Mouse (Mus musculus) common myeloid progenitor, adult 5-6 weeks (primary cell): Measurements from ENCODE around the gene Vash2. TPM values are rescaled to one million over a fixed set of nuclear protein-coding genes. Genes with fewer than 3 reads are reported as not detected.
"Not testable (repeated sequence)": the region's sequence is repeated elsewhere in the genome, so short reads cannot be mapped to it uniquely, and the experiment has no call there.

Experiments used
- ATAC-seq: replicated peaks from 2 replicates; pipeline ENCODE4 v1.8.0; 2016; ENCODE audit warnings: low read depth, mild to moderate bottlenecking, moderate TSS enrichment, inconsistent platforms; ENCODE audit not compliant: poor library complexity, severe bottlenecking
- total RNA-seq: library from RNA; stranded (forward); fragments of 200-1000, 187-1606 nt; gene quantifications from 2 replicates; pipeline ENCODE4 v1.2.3, GENCODE M21; 2017

Vash2 gene
- total RNA-seq, 1 experiment from 2014 or later, result 0.50 TPM

DNA sequence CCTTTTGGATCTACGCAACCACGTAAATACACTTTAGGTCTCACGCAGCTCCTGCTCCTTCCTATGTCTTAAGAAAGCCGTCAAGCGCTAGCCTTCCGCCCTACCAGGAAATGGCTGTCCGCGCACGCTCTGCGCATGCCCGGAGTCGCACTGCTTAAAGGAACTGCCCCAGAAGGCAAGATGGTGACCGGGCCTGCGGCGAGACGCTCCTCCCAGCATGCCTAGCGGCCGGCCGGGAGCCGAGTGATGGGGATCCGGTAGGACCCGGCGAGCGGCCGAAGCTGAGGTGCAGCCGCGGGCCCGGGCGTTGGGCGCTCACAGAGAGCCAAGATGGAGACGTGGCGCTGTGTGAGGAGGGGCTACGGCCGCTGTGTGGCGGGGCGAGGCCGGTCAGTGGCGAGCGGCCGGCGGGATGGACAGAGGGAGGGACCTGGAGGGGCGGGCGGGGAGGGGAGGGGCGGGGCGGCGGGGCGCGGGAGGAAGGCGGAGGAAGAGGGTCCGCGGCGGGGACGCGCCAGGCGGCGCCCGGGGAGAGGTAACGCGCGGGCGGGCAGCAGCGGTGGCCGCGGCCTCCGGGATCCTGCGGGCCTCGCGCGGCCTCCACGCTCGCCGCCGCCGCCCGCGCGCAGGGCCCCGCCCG is 50.6 kb downstream of the Vash2 start:
- ATAC-seq, result peak; percentile 95

GRCm38 (mm10) chr1:190927751-190928369 is 51.2 kb downstream of the Vash2 start:
- peak; percentile 36 for ATAC-seq

- no peak for ATAC-seq
Observed at GRCm38 (mm10) chr1:190927311-190927710, 51.8 kb downstream of the Vash2 start.

DNA sequence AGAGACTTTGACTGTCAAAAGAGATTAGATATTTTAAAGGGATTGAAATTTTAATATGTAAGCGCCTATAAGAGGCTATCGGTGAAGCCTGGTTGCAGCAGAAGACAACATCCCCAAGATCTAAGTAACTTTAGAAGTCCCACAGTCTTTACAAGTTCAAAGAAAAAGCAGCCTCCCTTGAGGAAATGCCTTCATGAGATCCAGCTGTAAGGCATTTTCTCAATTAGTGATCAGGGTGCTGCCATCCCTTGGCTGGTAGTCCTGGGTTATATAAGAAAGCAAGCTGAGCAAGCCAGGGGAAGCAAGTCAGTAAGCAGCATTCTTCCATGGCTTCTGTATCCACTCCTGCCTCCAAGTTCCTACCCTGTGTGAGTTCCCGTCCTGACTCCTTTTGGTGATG is 54.3 kb downstream of the Vash2 start, which contains the start of gene Angel2:
TSS of gene Angel2 (plus strand) at position 301 of the 400 bp plus-strand sequence.
- not testable (repeated sequence) for ATAC-seq

- ATAC-seq, result no peak
Observed at GRCm38 (mm10) chr1:190919725-190920469, 59.2 kb downstream of the Vash2 start.

GRCm38 (mm10) chr1:190918938-190919337 is 60.2 kb downstream of the Vash2 start:
- no peak for ATAC-seq

DNA sequence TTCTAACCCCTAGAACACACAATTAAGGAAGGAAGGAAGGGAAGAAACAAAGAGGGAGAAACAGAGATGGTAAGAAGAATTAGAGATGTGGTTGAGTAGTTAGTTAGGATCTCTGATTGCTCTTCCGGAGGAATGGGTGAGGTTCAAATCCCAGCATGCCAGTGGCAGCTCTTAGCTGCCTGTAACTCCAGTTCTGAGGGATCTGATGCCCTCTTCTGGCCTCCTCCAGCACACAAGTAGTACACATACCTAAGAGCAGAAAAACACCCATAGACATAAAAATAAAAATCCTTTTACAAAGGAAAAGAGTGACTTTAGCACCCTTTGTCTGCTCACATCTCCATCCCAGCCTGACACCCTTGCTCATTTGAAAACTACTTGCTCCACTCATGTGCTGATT is 66.5 kb downstream of the Vash2 start:
- no peak for ATAC-seq

GRCm38 (mm10) chr1:190911415-190912123 is 67.5 kb downstream of the Vash2 start, which contains the start of gene Rps6kc1:
TSS of gene Rps6kc1 (minus strand) at chr1:190911770.
- peak; percentile 81 for ATAC-seq

GRCm38 (mm10) chr1:190910836-190911235 is 68.3 kb downstream of the Vash2 start:
- no peak for ATAC-seq

- no peak for ATAC-seq
Observed at GRCm38 (mm10) chr1:190904714-190905113, 74.4 kb downstream of the Vash2 start.

DNA sequence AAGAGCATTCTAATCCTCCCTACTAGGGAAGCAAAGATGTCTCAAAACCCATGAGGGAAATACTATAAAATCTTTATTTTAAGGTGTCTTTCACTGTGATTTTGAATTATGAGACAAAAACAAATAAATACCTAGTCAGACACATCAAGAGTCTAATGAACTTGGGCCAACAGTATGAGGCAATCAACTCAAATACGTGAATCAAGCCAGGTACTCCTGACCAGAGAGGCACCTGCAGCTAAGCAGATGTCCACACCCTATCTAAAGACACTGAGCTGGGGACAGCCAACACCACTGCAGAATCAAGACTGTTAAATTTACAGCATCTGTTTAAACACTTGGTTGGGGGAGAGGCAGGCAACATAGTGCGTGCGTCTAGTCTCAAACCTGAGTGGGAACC is 75.0 kb downstream of the Vash2 start:
- ATAC-seq, result no peak

GRCm38 (mm10) chr1:190901082-190901481 is 78.0 kb downstream of the Vash2 start:
- no peak for ATAC-seq

- ATAC-seq, result no peak
Observed at GRCm38 (mm10) chr1:190898899-190899575, 80.1 kb downstream of the Vash2 start.

- no peak for ATAC-seq
Observed at GRCm38 (mm10) chr1:190898186-190898585, 80.9 kb downstream of the Vash2 start.

Other genes with a start within 250 kb of the Vash2 start
- 16.7 and 21.1 TPM in 2 replicates for gene Rps6kc1, start 67.5 kb downstream of the Vash2 start, total RNA-seq
- 44.6 and 64.5 TPM in 2 replicates for gene Angel2, start 54.2 kb downstream of the Vash2 start, total RNA-seq
- 21.1 and 26.6 TPM in 2 replicates for gene Flvcr1, start 46.9 kb upstream of the Vash2 start, total RNA-seq
- gene Spata45, start 57.3 kb upstream of the Vash2 start, total RNA-seq, result not detected in 2 replicates
- gene Tatdn3, start 83.6 kb upstream of the Vash2 start, total RNA-seq, result 16.9 and 24.8 TPM in 2 replicates
- 10.2 and 13.3 TPM in 2 replicates for gene Nsl1, start 83.7 kb upstream of the Vash2 start, total RNA-seq
- 6.0 TPM in 1 of 2 replicates, not detected in the other for gene Batf3, start 118.6 kb upstream of the Vash2 start, total RNA-seq
- 0.10 and 0.91 TPM in 2 replicates for gene Fam71a, start 185.5 kb upstream of the Vash2 start, total RNA-seq
- 17.2 and 39.8 TPM in 2 replicates for gene Atf3, start 238.7 kb upstream of the Vash2 start, total RNA-seq